Mouse (Mus musculus) limb, embryonic 14.5 days (tissue): ENCODE results near the gene Nfrkb. TPM values are rescaled to one million over a fixed set of nuclear protein-coding genes. Genes with fewer than 3 reads are reported as not detected.

Experiments used
- ATAC-seq: fragments of 200-750 bp; cut with Nextera tagmentation; 2 replicates; pipeline ENCODE4 v1.8.0; 2017; ENCODE audit warnings: low read depth, moderate number of reproducible peaks, moderate TSS enrichment; ENCODE audit not compliant: low FRiP score
- DNase-seq: peaks from one replicate; pipeline ENCODE4 v3.0.0-alpha.2; 2015; ENCODE audit warnings: low spot score
- H3K27ac ChIP-seq: fragments of 300-500 bp; sonication (generic); replicated peaks from 2 replicates; pipeline ENCODE4 v1.5.1; 2014; ENCODE audit warnings: low read depth, mild to moderate bottlenecking, low read length, moderate library complexity, mixed read lengths
- H3K27me3 ChIP-seq: fragments of 300-500 bp; sonication (generic); 2 replicates; pipeline ENCODE4 v1.6.1; 2014; ENCODE audit warnings: low read length, mixed read lengths; ENCODE audit not compliant: control insufficient read depth, insufficient read depth
- H3K36me3 ChIP-seq: fragments of 300-500 bp; sonication (generic); 2 replicates; pipeline ENCODE4 v1.6.1; 2014; ENCODE audit warnings: mild to moderate bottlenecking, low read length, moderate library complexity, mixed read lengths; ENCODE audit not compliant: control insufficient read depth, insufficient read depth
- H3K4me1 ChIP-seq: fragments of 300-500 bp; sonication (generic); 2 replicates; pipeline ENCODE4 v1.6.1; 2014; ENCODE audit warnings: antibody characterized with exemption, low read length, mixed read lengths; ENCODE audit not compliant: control insufficient read depth, insufficient read depth
- H3K4me2 ChIP-seq: fragments of 300-500 bp; sonication (generic); replicated peaks from 2 replicates; pipeline ENCODE4 v1.6.1; 2014; ENCODE audit warnings: low read depth, mild to moderate bottlenecking, low read length, moderate library complexity; ENCODE audit not compliant: severe bottlenecking
- H3K4me3 ChIP-seq: fragments of 300-500 bp; sonication (generic); replicated peaks from 2 replicates; pipeline ENCODE4 v1.5.1; 2014; ENCODE audit warnings: low read length
- H3K9ac ChIP-seq: fragments of 300-500 bp; sonication (generic); 2 replicates; pipeline ENCODE4 v1.6.1; 2014; ENCODE audit warnings: mild to moderate bottlenecking, low read depth, low read length, moderate library complexity; ENCODE audit not compliant: severe bottlenecking
- H3K9me3 ChIP-seq: fragments of 300-500 bp; sonication (generic); 2 replicates; pipeline ENCODE4 v1.6.1; 2016; ENCODE audit warnings: low read length; ENCODE audit not compliant: control insufficient read depth
- POLR2A ChIP-seq: fragments of 200-500 bp; IDR thresholded peaks from 2 replicates; pipeline ENCODE4 v1.8.0; 2012; ENCODE audit warnings: inconsistent platforms, mild to moderate bottlenecking, moderate library complexity, borderline replicate concordance; ENCODE audit not compliant: insufficient read depth, insufficient read length; ENCODE audit errors: extremely low read depth
- whole genome bisulfite sequencing: fragments of 180-500 bp; shearing (Covaris S2); extraction: QIAGEN DNeasy Blood & Tissue Kit; methylation state at CpG from one replicate; pipeline ENCODE4 v1.1.7; 2014; 5-methylcytosine and 5-hydroxymethylcytosine counted together
- polyA plus RNA-seq, 2 experiments: library from polyadenylated mRNA; depleted of rRNA in 1 of 2; stranded (reverse) in 1 of 2; unstranded in 1 of 2; fragments of >200 nt; fragmentation: Nextera tagmentation in 1 of 2; extraction: Ambion mirVana in 1 of 2; gene quantifications; 2 replicates each; pipeline versions ENCODE4 v1.2.1 to v1.2.3; 2012 to 2014

Nfrkb gene
- polyA plus RNA-seq, 2 experiments, result 23.4 to 31.6 TPM

- Histone ChIP-seq H3K9ac (no peak overlapping the region), H3K9me3 (no peaks in the 10 kb centered on the region), H3K27me3 (no peaks in the 10 kb centered on the region), H3K4me2 (no peak overlapping the region), H3K27ac (no peak overlapping the region), H3K4me3 (no peak overlapping the region), H3K36me3 (no peaks in the 10 kb centered on the region), H3K4me1 (no peaks in the 10 kb centered on the region)
- no peak for TF ChIP-seq POLR2A
- ATAC-seq (no peak), DNase-seq (no peak)
- 79% methylated on average over 3 of the region's 3 CpGs for WGBS
Measured at GRCm38 (mm10) chr9:31433431-31433830, 47.4 kb downstream of the Nfrkb start.

GRCm38 (mm10) chr9:31435415-31435814, 49.4 kb downstream of the Nfrkb start:
- Histone ChIP-seq H3K4me1 (no peaks in the 10 kb centered on the region), H3K4me2 (no peak overlapping the region), H3K36me3 (no peaks in the 10 kb centered on the region), H3K27ac (no peak overlapping the region), H3K9ac (no peak overlapping the region), H3K4me3 (no peak overlapping the region), H3K9me3 (no peaks in the 10 kb centered on the region), H3K27me3 (no peaks in the 10 kb centered on the region)
- no peak for ATAC-seq
- WGBS, result 87% methylated on average over 8 of the region's 8 CpGs
- no peak for DNase-seq
- TF ChIP-seq POLR2A, result no peak

GRCm38 (mm10) chr9:31437861-31438260, 51.9 kb downstream of the Nfrkb start:
- no peaks in the 10 kb centered on the region for H3K9me3 ChIP-seq
- no peaks in the 10 kb centered on the region for H3K36me3 ChIP-seq
- H3K27me3 ChIP-seq, result no peaks in the 10 kb centered on the region
- H3K27ac ChIP-seq, result no peak overlapping the region
- no peaks in the 10 kb centered on the region for H3K4me1 ChIP-seq
- no peak overlapping the region for H3K4me2 ChIP-seq
- no peak overlapping the region for H3K4me3 ChIP-seq
- H3K9ac ChIP-seq, result no peak overlapping the region
- WGBS, result 57% methylated on average over 7 of the region's 7 CpGs
- DNase-seq, result no peak
- TF ChIP-seq POLR2A, result no peak
- no peak for ATAC-seq

GRCm38 (mm10) chr9:31438834-31439233, 52.8 kb downstream of the Nfrkb start:
- WGBS, result 69% methylated on average over 5 of the region's 5 CpGs
- no peak for DNase-seq
- H3K4me1 ChIP-seq, result no peaks in the 10 kb centered on the region
- no peak overlapping the region for H3K9ac ChIP-seq
- H3K4me2 ChIP-seq, result no peak overlapping the region
- H3K27ac ChIP-seq, result no peak overlapping the region
- no peak for TF ChIP-seq POLR2A
- no peak for ATAC-seq
- H3K27me3 ChIP-seq, result no peaks in the 10 kb centered on the region
- no peak overlapping the region for H3K4me3 ChIP-seq
- H3K9me3 ChIP-seq, result no peaks in the 10 kb centered on the region
- H3K36me3 ChIP-seq, result no peaks in the 10 kb centered on the region

- no peaks in the 10 kb centered on the region for H3K36me3 ChIP-seq
- no peaks in the 10 kb centered on the region for H3K4me1 ChIP-seq
- H3K4me3 ChIP-seq, result no peak overlapping the region
- ATAC-seq (no peak), DNase-seq (no peak)
- WGBS, result 81% methylated on average over 5 of the region's 6 CpGs
- H3K9ac ChIP-seq, result no peak overlapping the region
- TF ChIP-seq POLR2A, result no peak
- H3K4me2 ChIP-seq, result no peak overlapping the region
- no peaks in the 10 kb centered on the region for H3K9me3 ChIP-seq
- H3K27me3 ChIP-seq, result no peaks in the 10 kb centered on the region
- no peak overlapping the region for H3K27ac ChIP-seq
Measured at GRCm38 (mm10) chr9:31439341-31439740, 53.3 kb downstream of the Nfrkb start.

- WGBS, result 78% methylated on average over 5 of the region's 5 CpGs
- TF ChIP-seq POLR2A, result no peak
- H3K27ac ChIP-seq, result no peak overlapping the region
- H3K27me3 ChIP-seq, result no peaks in the 10 kb centered on the region
- no peak overlapping the region for H3K4me3 ChIP-seq
- H3K4me2 ChIP-seq, result no peak overlapping the region
- H3K9me3 ChIP-seq, result no peaks in the 10 kb centered on the region
- no peaks in the 10 kb centered on the region for H3K4me1 ChIP-seq
- ATAC-seq, result no peak
- H3K36me3 ChIP-seq, result no peaks in the 10 kb centered on the region
- H3K9ac ChIP-seq, result no peak overlapping the region
- DNase-seq, result no peak
Measured at GRCm38 (mm10) chr9:31440366-31440765, 54.4 kb downstream of the Nfrkb start.
